Mouse (Mus musculus): ENCODE measurements around the gene Phc2. TPM values are rescaled to one million over a fixed set of nuclear protein-coding genes. Genes with fewer than 3 reads are reported as not detected.

Phc2 gene
- polyA plus RNA-seq, 1 experiment from 2014 or later = 56.3 TPM

GRCm38 (mm10) chr4:128621109-128621508, 33.4 kb upstream of the Phc2 start:
- Histone ChIP-seq H3K4me3 (ENCODE audit: low read depth, low read length) (no peak overlapping the region), H3K27ac (ENCODE audit: low read length) (no peak overlapping the region), H3K4me2 (replicated peaks; ENCODE audit: low read depth, low read length) (no peak overlapping the region), H3K9me3 (ENCODE audit: low read length) (no peaks in the 10 kb centered on the region), H3K36me3 (ENCODE audit: insufficient read depth, low read length) (no peaks in the 10 kb centered on the region), H3K27me3 (replicated peaks; ENCODE audit: insufficient read depth, low read length) (no peaks in the 10 kb centered on the region), H3K9ac (replicated peaks; ENCODE audit: low read depth) (no peak overlapping the region), H3K4me1 (ENCODE audit: insufficient read depth, low read depth, low read length) (no peaks in the 10 kb centered on the region; the same call in 1 of the 2 replicates)
- no peak for DNase-seq (ENCODE audit: low spot score)
- 85% methylated on average over 8 of the region's 8 CpGs for WGBS
- no peak for ATAC-seq
- TF ChIP-seq EP300 (IDR thresholded peaks at IDR 0.05) (no peak), CTCF (IDR thresholded peaks at IDR 0.05) (no peak)

- H3K4me1 ChIP-seq (ENCODE audit: insufficient read depth, low read depth, low read length) = peaks cover 10% of the 10 kb centered on the region; the same call in 1 of the 2 replicates
- TF ChIP-seq EP300 (IDR thresholded peaks at IDR 0.05) (no peak), CTCF (IDR thresholded peaks at IDR 0.05) (no peak)
- DNase-seq (ENCODE audit: low spot score) (peak; percentile 82), ATAC-seq (peak; percentile 58)
- no peaks in the 10 kb centered on the region for H3K36me3 ChIP-seq (ENCODE audit: insufficient read depth, low read length)
- no peak overlapping the region for H3K27ac ChIP-seq (ENCODE audit: low read length)
- 27% methylated on average over 7 of the region's 7 CpGs for WGBS
- no peak overlapping the region for H3K4me2 ChIP-seq (replicated peaks; ENCODE audit: low read depth, low read length)
- H3K9ac ChIP-seq (replicated peaks; ENCODE audit: low read depth) = no peak overlapping the region
- no peak overlapping the region for H3K4me3 ChIP-seq (ENCODE audit: low read depth, low read length)
- H3K27me3 ChIP-seq (replicated peaks; ENCODE audit: insufficient read depth, low read length) = no peaks in the 10 kb centered on the region
- no peaks in the 10 kb centered on the region for H3K9me3 ChIP-seq (ENCODE audit: low read length)
These were observed 19.1 kb upstream of the Phc2 start for GRCm38 (mm10) chr4:128635451-128635850.

- H3K9me3 ChIP-seq (ENCODE audit: low read length) = no peaks in the 10 kb centered on the region
- TF ChIP-seq EP300 (IDR thresholded peaks at IDR 0.05) (no peak), CTCF (IDR thresholded peaks at IDR 0.05) (peak; percentile 23; the same call in 1 of the 2 replicates)
- no peaks in the 10 kb centered on the region for H3K36me3 ChIP-seq (ENCODE audit: insufficient read depth, low read length)
- H3K9ac ChIP-seq (replicated peaks; ENCODE audit: low read depth) = no peak overlapping the region
- peak; percentile 35 for DNase-seq (ENCODE audit: low spot score)
- no peaks in the 10 kb centered on the region for H3K27me3 ChIP-seq (replicated peaks; ENCODE audit: insufficient read depth, low read length)
- WGBS = 44% methylated on average over 10 of the region's 10 CpGs
- H3K4me1 ChIP-seq (ENCODE audit: insufficient read depth, low read depth, low read length) = peaks cover 10% of the 10 kb centered on the region; the same call in 1 of the 2 replicates
- 0 out of 2 replicates have a peak overlapping the region, but pooled peaks have one; percentile 17 for H3K27ac ChIP-seq (ENCODE audit: low read length)
- H3K4me3 ChIP-seq (ENCODE audit: low read depth, low read length) = no peak overlapping the region
- no peak overlapping the region for H3K4me2 ChIP-seq (replicated peaks; ENCODE audit: low read depth, low read length)
- peak; percentile 30 for ATAC-seq
These were observed 18.5 kb upstream of the Phc2 start for GRCm38 (mm10) chr4:128635894-128636585.

GRCm38 (mm10) chr4:128637250-128637649, 17.3 kb upstream of the Phc2 start:
- Histone ChIP-seq H3K4me2 (replicated peaks; ENCODE audit: low read depth, low read length) (no peak overlapping the region), H3K27ac (ENCODE audit: low read length) (no peak overlapping the region)
- 25% methylated on average over 11 of the region's 11 CpGs for WGBS

GRCm38 (mm10) chr4:128638265-128638923, 16.1 kb upstream of the Phc2 start:
- 64% methylated on average over 18 of the region's 18 CpGs for WGBS
- TF ChIP-seq EP300 (IDR thresholded peaks at IDR 0.05) = no peak
- no peak for TF ChIP-seq CTCF (IDR thresholded peaks at IDR 0.05)
- peaks cover 10% of the 10 kb centered on the region; the same call in 1 of the 2 replicates for H3K4me1 ChIP-seq (ENCODE audit: insufficient read depth, low read depth, low read length)
- no peaks in the 10 kb centered on the region for H3K9me3 ChIP-seq (ENCODE audit: low read length)
- ATAC-seq (peak; percentile 37), DNase-seq (ENCODE audit: low spot score) (peak; percentile 52)
- no peak overlapping the region for H3K9ac ChIP-seq (replicated peaks; ENCODE audit: low read depth)
- H3K27me3 ChIP-seq (replicated peaks; ENCODE audit: insufficient read depth, low read length) = no peaks in the 10 kb centered on the region
- no peaks in the 10 kb centered on the region for H3K36me3 ChIP-seq (ENCODE audit: insufficient read depth, low read length)
- no peak overlapping the region for H3K4me3 ChIP-seq (ENCODE audit: low read depth, low read length)
- no peak overlapping the region for H3K4me2 ChIP-seq (replicated peaks; ENCODE audit: low read depth, low read length)
- H3K27ac ChIP-seq (ENCODE audit: low read length) = no peak overlapping the region; the same call in 1 of the 2 replicates

More at GRCm38 (mm10) chr4:128637250-128637649, 17.3 kb upstream of the Phc2 start:
- ATAC-seq (peak; percentile 34; the same call in 1 of the 2 replicates), DNase-seq (ENCODE audit: low spot score) (peak; percentile 34)
- Histone ChIP-seq H3K9ac (replicated peaks; ENCODE audit: low read depth) (no peak overlapping the region), H3K27me3 (replicated peaks; ENCODE audit: insufficient read depth, low read length) (no peaks in the 10 kb centered on the region), H3K4me1 (ENCODE audit: insufficient read depth, low read depth, low read length) (peaks cover 10% of the 10 kb centered on the region; the same call in 1 of the 2 replicates), H3K9me3 (ENCODE audit: low read length) (no peaks in the 10 kb centered on the region), H3K4me3 (ENCODE audit: low read depth, low read length) (no peak overlapping the region), H3K36me3 (ENCODE audit: insufficient read depth, low read length) (no peaks in the 10 kb centered on the region)
- TF ChIP-seq EP300 (IDR thresholded peaks at IDR 0.05) (no peak), CTCF (IDR thresholded peaks at IDR 0.05) (no peak)
